Mouse (Mus musculus) G1E-ER4 (cell line): ENCODE measurements around the gene Afap1. TPM values are rescaled to one million over a fixed set of nuclear protein-coding genes. Genes with fewer than 3 reads are reported as not detected.

Source experiments
- GATA1 ChIP-seq: IDR thresholded peaks from one replicate; pipeline ENCODE4 v1.8.0; 2012; ENCODE audit warnings: low read length, inconsistent platforms
- polyA plus RNA-seq: library from polyadenylated mRNA; stranded (reverse); fragments of >175 nt; gene quantifications from 2 replicates; pipeline ENCODE4 v1.2.3, GENCODE M21; 2012

Gene Afap1
- polyA plus RNA-seq, 1 experiment, result not detected

GRCm38 (mm10) chr5:35893805-35894260 lies 714 bp downstream of the Afap1 start:
- no peak for TF ChIP-seq GATA1

- no peak for TF ChIP-seq GATA1
Measured at GRCm38 (mm10) chr5:35894295-35895047, 1.4 kb downstream of the Afap1 start.

DNA sequence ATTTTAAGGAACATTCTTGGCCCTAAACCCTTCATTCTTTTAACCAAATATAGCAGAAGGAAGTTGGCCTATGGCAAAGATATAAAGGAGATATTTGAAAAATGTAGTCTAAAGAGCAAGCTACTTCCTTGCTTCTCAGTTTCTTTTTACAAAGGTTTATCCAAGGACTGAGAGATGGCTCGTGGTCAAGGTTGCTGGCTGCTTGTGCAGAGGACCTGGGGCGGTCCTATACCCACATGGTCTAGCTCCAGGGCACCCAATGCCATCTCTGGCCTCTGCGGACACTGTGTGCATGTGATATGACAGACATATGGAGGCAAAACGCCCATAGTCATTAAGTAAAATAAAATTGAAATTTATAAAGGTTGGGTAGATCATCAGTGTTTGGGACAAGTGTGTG lies 2.8 kb downstream of the Afap1 start:
- TF ChIP-seq GATA1, result no peak

GRCm38 (mm10) chr5:35896556-35896955 lies 3.4 kb downstream of the Afap1 start:
- TF ChIP-seq GATA1, result no peak

- no peak for TF ChIP-seq GATA1
Measured at GRCm38 (mm10) chr5:35897147-35897546, 4.0 kb downstream of the Afap1 start.

- TF ChIP-seq GATA1, result no peak
Measured at GRCm38 (mm10) chr5:35898114-35898513, 5.0 kb downstream of the Afap1 start.

DNA sequence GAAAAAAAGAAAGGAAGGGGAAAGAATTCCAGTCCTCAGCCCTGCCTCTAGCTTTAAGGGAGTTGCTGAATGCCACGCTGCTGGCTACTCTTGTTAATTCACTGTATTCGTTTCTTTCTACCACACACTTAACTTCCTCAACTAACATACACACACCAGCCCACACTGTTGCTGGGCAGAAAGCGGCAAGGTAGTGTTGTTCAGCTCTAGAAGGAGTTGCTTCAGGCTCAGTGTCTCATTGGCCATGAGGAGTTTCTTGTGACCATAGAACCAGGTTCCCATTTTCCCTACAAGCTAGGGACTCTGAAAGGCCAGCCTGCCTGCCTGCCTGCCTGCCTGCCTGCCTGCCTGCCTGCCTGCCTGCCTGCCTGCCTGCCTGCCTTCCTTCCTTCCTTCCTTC lies 5.9 kb downstream of the Afap1 start:
- no peak for TF ChIP-seq GATA1

- TF ChIP-seq GATA1, result no peak
Measured at GRCm38 (mm10) chr5:35900401-35901225, 7.5 kb downstream of the Afap1 start.

- no peak for TF ChIP-seq GATA1
Measured at GRCm38 (mm10) chr5:35901226-35901809, 8.2 kb downstream of the Afap1 start.

GRCm38 (mm10) chr5:35903456-35903855 lies 10.3 kb downstream of the Afap1 start:
- TF ChIP-seq GATA1, result no peak

GRCm38 (mm10) chr5:35905283-35905682 lies 12.2 kb downstream of the Afap1 start:
- no peak for TF ChIP-seq GATA1

DNA sequence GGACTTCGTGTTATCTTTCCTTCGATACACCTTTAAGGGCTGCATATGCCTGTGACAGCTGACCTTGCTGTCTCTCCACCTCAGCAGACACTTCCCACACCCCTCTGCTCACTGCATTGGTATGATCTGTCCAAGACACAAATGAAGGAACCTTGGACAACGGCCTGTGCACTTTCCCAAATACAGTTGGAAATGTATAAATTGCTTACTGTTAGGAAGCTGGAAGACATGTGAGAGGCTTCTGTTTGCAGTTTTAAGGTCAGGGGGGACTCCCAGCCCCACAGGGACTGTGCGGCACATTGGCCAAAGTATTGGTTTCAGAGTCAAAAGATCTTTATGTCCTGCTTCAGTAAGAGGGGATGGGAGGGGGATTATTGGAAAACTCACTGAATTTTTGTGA lies 14.0 kb downstream of the Afap1 start:
- TF ChIP-seq GATA1, result no peak

DNA sequence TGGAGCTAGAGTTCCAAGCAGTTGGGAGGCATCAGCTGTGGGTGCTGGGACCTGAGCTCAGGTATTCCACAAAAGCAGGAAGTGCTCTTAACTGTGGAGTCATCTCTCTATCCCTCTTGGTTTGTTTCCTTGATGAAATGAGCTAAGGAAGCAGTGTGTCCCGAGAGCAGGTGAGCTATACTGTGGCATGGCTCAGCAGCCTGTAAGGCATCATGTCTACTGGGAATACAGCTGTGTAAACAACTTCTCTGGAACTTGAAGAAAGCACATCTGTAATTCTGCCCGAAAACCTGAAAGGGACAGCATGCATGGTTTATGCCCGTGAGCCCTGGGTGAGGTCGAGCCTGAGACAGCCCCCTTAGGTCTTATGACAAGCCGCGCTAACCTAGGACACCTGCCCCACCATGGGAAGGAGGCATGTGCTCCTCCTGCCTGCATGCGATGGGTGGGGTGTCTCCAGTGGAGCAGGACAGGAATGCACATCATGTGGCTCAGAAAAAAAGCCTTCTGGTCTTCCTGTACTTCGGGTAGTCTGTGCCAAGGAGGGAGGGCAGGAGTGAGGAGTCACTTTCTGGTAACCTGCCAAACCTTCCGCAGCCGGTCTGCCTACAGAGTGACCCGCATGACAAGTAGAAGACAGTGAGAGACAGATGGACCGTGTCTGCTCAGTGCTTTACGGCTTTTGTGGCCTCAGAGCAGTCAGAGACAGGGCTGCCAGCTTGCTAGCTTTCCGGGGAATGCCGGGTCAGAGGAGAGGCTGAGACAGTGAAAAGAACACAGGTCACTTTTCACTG lies 14.7 kb downstream of the Afap1 start:
- no peak for TF ChIP-seq GATA1

DNA sequence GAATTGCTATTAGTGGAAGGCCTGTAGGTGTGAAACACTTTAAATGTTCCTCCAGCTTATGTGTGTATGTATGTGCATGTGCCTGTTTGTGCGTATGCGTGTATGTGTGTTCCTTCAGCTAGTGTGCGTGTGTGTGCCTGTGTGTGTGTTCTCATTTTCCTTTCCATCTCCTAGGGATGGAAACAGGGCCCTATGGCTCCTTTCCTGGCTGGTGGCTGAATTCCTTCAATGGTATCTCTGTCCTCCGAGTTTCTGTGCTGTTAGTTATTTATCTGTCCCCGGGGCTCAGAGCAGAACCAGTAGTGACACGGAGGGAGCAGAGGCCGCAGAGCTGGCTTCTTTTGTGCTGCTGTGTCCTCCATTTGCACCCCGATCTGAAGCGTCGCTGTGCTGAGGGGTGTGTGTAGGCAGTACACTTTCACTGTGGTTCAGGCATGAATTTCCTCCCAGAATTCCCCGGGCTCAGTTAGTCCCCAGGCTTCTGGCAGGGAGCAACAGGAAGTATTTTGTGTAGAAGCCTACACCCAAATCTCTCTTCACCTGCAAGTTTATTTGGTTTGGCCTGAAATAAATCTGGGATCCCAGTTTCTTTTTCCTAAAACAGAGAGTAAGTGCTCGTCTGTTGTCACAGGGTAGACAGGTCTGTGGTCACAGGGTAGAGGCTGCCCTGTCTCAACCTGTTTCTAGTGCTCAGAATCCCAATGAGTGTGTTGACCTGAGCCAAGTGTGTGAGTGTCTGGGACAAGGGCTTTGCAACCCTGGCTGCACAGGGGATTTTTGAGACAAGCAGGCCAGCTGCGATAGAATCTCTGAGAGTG lies 15.7 kb downstream of the Afap1 start:
- TF ChIP-seq GATA1, result no peak
